Mouse (Mus musculus): ENCODE results near the gene Ankib1.
"Not testable (repeated sequence)": the region's sequence is repeated elsewhere in the genome, so short reads cannot be mapped to it uniquely, and the experiment has no call there.

- not testable (repeated sequence) for TF ChIP-seq CTCF (IDR thresholded peaks at IDR 0.05; ENCODE audit: control insufficient read depth, insufficient read depth, low read length); POLR2A (IDR thresholded peaks at IDR 0.05; ENCODE audit: borderline replicate concordance, control insufficient read depth, low read depth, low read length)
These were observed 52.2 kb downstream of the Ankib1 start for GRCm38 (mm10) chr5:3750536-3750935.

All from bone marrow, adult 2 months (tissue).